Mouse (Mus musculus): ENCODE results near the gene Tas2r137. TPM values are rescaled to one million over a fixed set of nuclear protein-coding genes. Genes with fewer than 3 reads are reported as not detected.

Gene Tas2r137
- polyA plus RNA-seq, 1 experiment from 2014 or later = not detected

GRCm38 (mm10) chr6:40471720-40472010, 19.4 kb upstream of the Tas2r137 start:
- ATAC-seq (ENCODE audit: insufficient number of reproducible peaks, insufficient read depth, low FRiP score, low read depth) = no peak
- WGBS = 0% methylated on average over 7 of the region's 7 CpGs

DNA sequence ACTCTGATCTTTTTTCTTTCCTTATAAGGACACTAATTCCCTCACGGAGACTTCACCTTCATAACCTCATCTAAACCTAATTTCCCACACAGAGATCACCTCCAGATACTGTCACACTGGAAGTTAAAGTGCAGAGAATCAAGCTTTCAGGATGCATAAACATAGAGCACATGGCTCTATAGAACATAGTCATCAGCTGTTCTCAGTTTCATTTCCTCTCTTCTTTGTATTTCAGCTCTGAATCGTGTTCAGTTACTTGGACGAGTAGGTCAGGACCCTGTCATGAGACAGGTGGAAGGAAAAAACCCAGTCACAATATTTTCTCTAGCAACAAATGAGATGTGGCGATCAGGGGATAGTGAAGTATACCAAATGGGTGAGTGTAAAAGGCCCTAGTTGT, 14.9 kb upstream of the Tas2r137 start:
- no peak for ATAC-seq (ENCODE audit: insufficient number of reproducible peaks, insufficient read depth, low FRiP score, low read depth)
- 90% methylated on average over 4 of the region's 4 CpGs for WGBS
- Histone ChIP-seq H3K27ac (ENCODE audit: low read length) (no peak overlapping the region), H3K4me3 (ENCODE audit: low read depth, low read length) (no peak overlapping the region), H3K27me3 (ENCODE audit: control insufficient read depth, insufficient read depth, low read length) (no peaks in the 10 kb centered on the region), H3K9me3 (ENCODE audit: control insufficient read depth, low read depth, low read length) (no peaks in the 10 kb centered on the region; the same call in 1 of the 2 replicates), H3K4me2 (replicated peaks; ENCODE audit: low read depth, low read length) (no peak overlapping the region), H3K36me3 (ENCODE audit: control insufficient read depth, insufficient read depth, low read length) (peaks cover 37% of the 10 kb centered on the region), H3K9ac (replicated peaks; ENCODE audit: low read depth, low read length) (no peak overlapping the region), H3K4me1 (ENCODE audit: control insufficient read depth, insufficient read depth, low read length) (peaks cover 4% of the 10 kb centered on the region; the same call in 1 of the 2 replicates)

More at GRCm38 (mm10) chr6:40471720-40472010, 19.4 kb upstream of the Tas2r137 start:
- H3K9ac ChIP-seq (replicated peaks; ENCODE audit: low read depth, low read length) = peak overlapping the region; percentile 80
- peak overlapping the region; percentile 95 for H3K27ac ChIP-seq (ENCODE audit: low read length)
- H3K36me3 ChIP-seq (ENCODE audit: control insufficient read depth, insufficient read depth, low read length) = peaks cover 22% of the 10 kb centered on the region
- no peaks in the 10 kb centered on the region; the same call in 1 of the 2 replicates for H3K9me3 ChIP-seq (ENCODE audit: control insufficient read depth, low read depth, low read length)
- peaks cover 4% of the 10 kb centered on the region; the same call in 1 of the 2 replicates for H3K4me1 ChIP-seq (ENCODE audit: control insufficient read depth, insufficient read depth, low read length)
- H3K27me3 ChIP-seq (ENCODE audit: control insufficient read depth, insufficient read depth, low read length) = no peaks in the 10 kb centered on the region
- H3K4me2 ChIP-seq (replicated peaks; ENCODE audit: low read depth, low read length) = peak overlapping the region; percentile 67
- H3K4me3 ChIP-seq (ENCODE audit: low read depth, low read length) = peak overlapping the region; percentile 77

- Histone ChIP-seq H3K9ac (replicated peaks; ENCODE audit: low read depth, low read length) (no peak overlapping the region), H3K27me3 (ENCODE audit: control insufficient read depth, insufficient read depth, low read length) (no peaks in the 10 kb centered on the region), H3K9me3 (ENCODE audit: control insufficient read depth, low read depth, low read length) (no peaks in the 10 kb centered on the region; the same call in 1 of the 2 replicates), H3K36me3 (ENCODE audit: control insufficient read depth, insufficient read depth, low read length) (peaks cover 63% of the 10 kb centered on the region), H3K27ac (ENCODE audit: low read length) (no peak overlapping the region), H3K4me3 (ENCODE audit: low read depth, low read length) (no peak overlapping the region), H3K4me2 (replicated peaks; ENCODE audit: low read depth, low read length) (no peak overlapping the region), H3K4me1 (ENCODE audit: control insufficient read depth, insufficient read depth, low read length) (no peaks in the 10 kb centered on the region)
- WGBS = 72% methylated on average over 1 of the region's 1 CpGs
- ATAC-seq (ENCODE audit: insufficient number of reproducible peaks, insufficient read depth, low FRiP score, low read depth) = no peak
These were observed 11.3 kb upstream of the Tas2r137 start for GRCm38 (mm10) chr6:40479705-40480104.

DNA sequence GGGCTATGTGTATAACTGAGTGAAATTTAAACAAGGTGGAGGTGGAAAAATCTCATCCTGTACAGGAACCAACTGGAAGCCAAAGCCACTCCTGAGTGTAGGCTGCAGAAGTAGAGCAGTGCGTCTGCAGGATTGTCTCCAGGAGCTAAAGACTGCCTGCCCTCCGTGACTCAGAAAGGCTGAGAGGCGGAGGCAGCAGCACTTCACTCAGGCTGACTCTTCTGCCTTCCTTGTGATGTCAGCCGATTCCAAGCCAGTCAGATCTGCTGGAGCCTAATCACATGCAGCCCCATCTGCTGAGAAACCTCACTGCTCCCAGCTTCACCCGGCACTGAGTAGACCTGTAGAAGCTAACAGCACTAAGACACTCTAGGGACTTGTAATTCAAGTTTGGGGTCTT, 8.7 kb upstream of the Tas2r137 start:
- no peak overlapping the region for H3K9ac ChIP-seq (replicated peaks; ENCODE audit: low read depth, low read length)
- H3K4me2 ChIP-seq (replicated peaks; ENCODE audit: low read depth, low read length) = no peak overlapping the region
- H3K4me3 ChIP-seq (ENCODE audit: low read depth, low read length) = no peak overlapping the region
- 87% methylated on average over 5 of the region's 5 CpGs for WGBS
- no peaks in the 10 kb centered on the region for H3K27me3 ChIP-seq (ENCODE audit: control insufficient read depth, insufficient read depth, low read length)
- peaks cover 42% of the 10 kb centered on the region for H3K36me3 ChIP-seq (ENCODE audit: control insufficient read depth, insufficient read depth, low read length)
- ATAC-seq (ENCODE audit: insufficient number of reproducible peaks, insufficient read depth, low FRiP score, low read depth) = no peak
- no peaks in the 10 kb centered on the region for H3K4me1 ChIP-seq (ENCODE audit: control insufficient read depth, insufficient read depth, low read length)
- H3K27ac ChIP-seq (ENCODE audit: low read length) = no peak overlapping the region
- H3K9me3 ChIP-seq (ENCODE audit: control insufficient read depth, low read depth, low read length) = no peaks in the 10 kb centered on the region

DNA sequence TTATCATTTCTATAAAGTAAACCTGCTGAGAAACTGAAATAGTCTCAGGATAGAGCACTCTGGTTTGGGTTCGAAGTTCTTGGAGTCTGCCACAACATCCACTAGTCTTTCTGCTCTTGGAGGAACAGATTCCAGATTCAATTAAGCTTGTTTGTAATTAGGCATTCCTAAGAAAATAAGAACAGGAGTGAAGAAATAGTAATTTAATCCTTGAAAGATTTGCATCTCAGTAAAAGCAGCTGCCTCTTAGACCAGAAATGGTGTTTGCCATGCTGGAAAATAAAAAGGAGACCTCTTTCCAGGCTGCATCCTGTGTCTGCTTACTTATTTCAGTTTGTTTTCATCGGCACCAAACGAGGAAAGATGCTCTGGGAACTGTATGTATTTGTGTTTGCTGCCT, 2.2 kb downstream of the Tas2r137 start, which contains the start of gene Tas2r108:
TSS of gene Tas2r108 (plus strand) at position 301 of the 400 bp plus-strand sequence.
- Histone ChIP-seq H3K27me3 (ENCODE audit: control insufficient read depth, insufficient read depth, low read length) (no peaks in the 10 kb centered on the region), H3K9me3 (ENCODE audit: control insufficient read depth, low read depth, low read length) (no peaks in the 10 kb centered on the region), H3K4me3 (ENCODE audit: low read depth, low read length) (no peak within 1 kb of the TSS), H3K9ac (replicated peaks; ENCODE audit: low read depth, low read length) (no peak within 1 kb of the TSS), H3K4me2 (replicated peaks; ENCODE audit: low read depth, low read length) (no peak within 1 kb of the TSS), H3K36me3 (ENCODE audit: control insufficient read depth, insufficient read depth, low read length) (no peaks in the 10 kb centered on the region), H3K4me1 (ENCODE audit: control insufficient read depth, insufficient read depth, low read length) (no peaks in the 10 kb centered on the region), H3K27ac (ENCODE audit: low read length) (no peak within 1 kb of the TSS)
- WGBS = 88% methylated on average over 3 of the region's 3 CpGs
- ATAC-seq (ENCODE audit: insufficient number of reproducible peaks, insufficient read depth, low FRiP score, low read depth) = no peak

GRCm38 (mm10) chr6:40519408-40519807, 28.4 kb downstream of the Tas2r137 start, which contains the start of gene Prss37:
Gene Prss37, minus strand, starts transcription at chr6:40519508.
- Histone ChIP-seq H3K9me3 (ENCODE audit: control insufficient read depth, low read depth, low read length) (no peaks in the 10 kb centered on the region), H3K27ac (ENCODE audit: low read length) (no peak within 1 kb of the TSS), H3K4me1 (ENCODE audit: control insufficient read depth, insufficient read depth, low read length) (no peaks in the 10 kb centered on the region), H3K27me3 (ENCODE audit: control insufficient read depth, insufficient read depth, low read length) (no peaks in the 10 kb centered on the region), H3K36me3 (ENCODE audit: control insufficient read depth, insufficient read depth, low read length) (no peaks in the 10 kb centered on the region), H3K4me3 (ENCODE audit: low read depth, low read length) (no peak within 1 kb of the TSS), H3K9ac (replicated peaks; ENCODE audit: low read depth, low read length) (no peak within 1 kb of the TSS), H3K4me2 (replicated peaks; ENCODE audit: low read depth, low read length) (no peak within 1 kb of the TSS)
- ATAC-seq (ENCODE audit: insufficient number of reproducible peaks, insufficient read depth, low FRiP score, low read depth) = no peak
- WGBS = 59% methylated on average over 1 of the region's 1 CpGs

Other genes with a start within 250 kb of the Tas2r137 start
- 48.2 and 50.2 TPM in 2 replicates for gene Agk, start 166.1 kb upstream of the Tas2r137 start, polyA plus RNA-seq (2014; fragmentation: Nextera tagmentation; extraction: Ambion mirVana)
- gene E330009J07Rik, start 55.1 kb upstream of the Tas2r137 start, polyA plus RNA-seq (2014; fragmentation: Nextera tagmentation; extraction: Ambion mirVana) = 22.4 and 23.6 TPM in 2 replicates
- 0.08 TPM in 1 of 2 replicates, not detected in the other for gene Wee2, start 52.1 kb upstream of the Tas2r137 start, polyA plus RNA-seq (2014; fragmentation: Nextera tagmentation; extraction: Ambion mirVana)
- gene Ssbp1, start 19.9 kb upstream of the Tas2r137 start, polyA plus RNA-seq (2014; fragmentation: Nextera tagmentation; extraction: Ambion mirVana) = 153 and 158 TPM in 2 replicates
- gene Tas2r108, start 2.3 kb downstream of the Tas2r137 start, polyA plus RNA-seq (2014; fragmentation: Nextera tagmentation; extraction: Ambion mirVana) = 0.42 TPM in 1 of 2 replicates, not detected in the other
- gene Prss37, start 28.3 kb downstream of the Tas2r137 start, polyA plus RNA-seq (2014; fragmentation: Nextera tagmentation; extraction: Ambion mirVana) = not detected in 2 replicates
- 0.09 TPM in 1 of 2 replicates, not detected in the other for gene Olfr461, start 63.8 kb downstream of the Tas2r137 start, polyA plus RNA-seq (2014; fragmentation: Nextera tagmentation; extraction: Ambion mirVana)
- gene Olfr460, start 78.3 kb downstream of the Tas2r137 start, polyA plus RNA-seq (2014; fragmentation: Nextera tagmentation; extraction: Ambion mirVana) = not detected in 2 replicates
- gene Clec5a, start 94.6 kb downstream of the Tas2r137 start, polyA plus RNA-seq (2014; fragmentation: Nextera tagmentation; extraction: Ambion mirVana) = 1.4 TPM in 2 replicates
- not detected in 2 replicates for gene Tas2r138, start 122.1 kb downstream of the Tas2r137 start, polyA plus RNA-seq (2014; fragmentation: Nextera tagmentation; extraction: Ambion mirVana)
- 0.41 and 0.59 TPM in 2 replicates for gene Mgam, start 137.6 kb downstream of the Tas2r137 start, polyA plus RNA-seq (2014; fragmentation: Nextera tagmentation; extraction: Ambion mirVana)